Mouse (Mus musculus): Measurements from ENCODE around the gene Zc2hc1c. TPM values are rescaled to one million over a fixed set of nuclear protein-coding genes. Genes with fewer than 3 reads are reported as not detected.

Zc2hc1c gene
- polyA plus RNA-seq, 1 experiment = 0.06 TPM

- TF ChIP-seq POLR2A (IDR thresholded peaks at IDR 0.05; ENCODE audit: low read depth, low read length) (no peak), CTCF (IDR thresholded peaks at IDR 0.05; ENCODE audit: extremely low read depth, insufficient read length, insufficient replicate concordance, low read depth, low read length) (no peak)
- Histone ChIP-seq H3K27ac (ENCODE audit: insufficient read depth, low read depth, low read length) (peak overlapping the region; percentile 32), H3K36me3 (ENCODE audit: control insufficient read depth, insufficient read depth, low read length) (peaks cover 39% of the 10 kb centered on the region), H3K27me3 (ENCODE audit: control insufficient read depth, insufficient read depth, low read length) (no peaks in the 10 kb centered on the region), H3K4me1 (ENCODE audit: control insufficient read depth, insufficient read depth, insufficient read length, low read length) (no peaks in the 10 kb centered on the region), H3K4me3 (ENCODE audit: low read depth, low read length) (no peak overlapping the region)
- WGBS = 75% methylated on average over 6 of the region's 6 CpGs
Observed at GRCm38 (mm10) chr12:85348338-85348737, 59.9 kb downstream of the Zc2hc1c start.

Other genes with a start within 250 kb of the Zc2hc1c start
- gene Prox2, start 177.8 kb upstream of the Zc2hc1c start, polyA plus RNA-seq (2012; rRNA removed) = 0.42 and 1.3 TPM in 2 replicates
- gene Dlst, start 177.8 kb upstream of the Zc2hc1c start, polyA plus RNA-seq (2012; rRNA removed) = 74.2 and 125 TPM in 2 replicates
- 0.25 and 0.68 TPM in 2 replicates for gene Rps6kl1, start 137.3 kb upstream of the Zc2hc1c start, polyA plus RNA-seq (2012; rRNA removed)
- gene Pgf, start 110.8 kb upstream of the Zc2hc1c start, polyA plus RNA-seq (2012; rRNA removed) = 0.48 and 0.90 TPM in 2 replicates
- gene Eif2b2, start 69.1 kb upstream of the Zc2hc1c start, polyA plus RNA-seq (2012; rRNA removed) = 58.8 and 103 TPM in 2 replicates
- 0.72 and 0.99 TPM in 2 replicates for gene Mlh3, start 18.0 kb upstream of the Zc2hc1c start, polyA plus RNA-seq (2012; rRNA removed)
- 0.57 and 0.90 TPM in 2 replicates for gene Acyp1, start 153 bp upstream of the Zc2hc1c start, polyA plus RNA-seq (2012; rRNA removed)
- 7.4 and 11.1 TPM in 2 replicates for gene Nek9, start 50.8 kb downstream of the Zc2hc1c start, polyA plus RNA-seq (2012; rRNA removed)
- gene Tmed10, start 86.3 kb downstream of the Zc2hc1c start, polyA plus RNA-seq (2012; rRNA removed) = 140 and 226 TPM in 2 replicates
- gene Fos, start 185.3 kb downstream of the Zc2hc1c start, polyA plus RNA-seq (2012; rRNA removed) = 103 and 283 TPM in 2 replicates